Mouse (Mus musculus) ES-Bruce4 (cell line): ENCODE data around the gene Macrod2.

ENCODE experiments used
- CTCF ChIP-seq: IDR thresholded peaks from one replicate; pipeline ENCODE4 v1.8.1; 2011; ENCODE audit warnings: low read depth, low read length
- POLR2A ChIP-seq: IDR thresholded peaks from one replicate; pipeline ENCODE4 v1.8.1; 2011; ENCODE audit warnings: low read length; ENCODE audit not compliant: insufficient read depth

DNA sequence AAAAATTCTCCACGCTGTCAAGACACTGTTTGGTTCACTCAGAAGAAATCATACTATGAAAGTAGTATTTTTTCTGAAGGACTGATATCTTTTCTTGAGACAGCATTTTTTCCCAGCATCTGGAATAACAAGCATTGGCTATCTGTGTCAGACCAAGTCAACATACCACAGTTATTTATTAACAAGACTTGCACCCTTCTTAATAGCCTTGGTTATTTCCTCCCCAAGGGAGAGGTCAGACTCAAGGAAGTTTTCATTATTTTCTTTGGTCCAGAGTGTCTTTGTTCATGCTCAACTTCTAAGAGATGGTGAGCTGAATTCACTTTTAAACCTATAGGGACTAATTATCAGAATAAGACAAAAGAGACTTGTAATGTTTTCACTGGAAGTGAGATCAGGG lies 728.8 kb downstream of the Macrod2 start:
- TF ChIP-seq CTCF (no peak), POLR2A (no peak)
